ENCODE assay signal across 8 mouse cellular contexts in the genomic region with DNA sequence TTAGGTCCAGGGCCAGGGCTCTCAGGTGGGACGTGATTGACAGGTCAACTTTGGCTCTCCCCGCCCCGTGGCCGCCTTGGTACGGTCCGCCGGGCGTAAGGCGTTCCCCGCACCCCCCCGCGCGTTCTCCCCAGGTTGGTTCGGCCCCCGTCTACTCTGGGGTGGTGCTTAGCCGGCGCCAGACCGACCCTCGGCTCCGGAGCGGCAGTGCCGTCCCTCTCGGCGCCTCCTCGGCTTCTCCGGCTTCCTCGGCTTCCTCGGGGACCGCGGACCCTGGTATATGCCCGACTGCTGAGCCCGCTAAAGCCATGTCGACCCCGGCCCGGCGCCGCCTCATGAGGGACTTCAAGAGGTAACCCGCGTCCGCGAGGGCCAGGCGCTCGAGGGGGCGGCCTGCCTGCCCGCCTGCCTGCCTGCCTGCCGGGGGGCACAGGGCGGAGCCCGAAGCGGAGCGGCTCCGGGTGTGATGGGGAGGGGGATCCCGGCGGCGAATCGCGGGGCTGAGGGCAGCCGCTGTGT. TPM values are rescaled to one million over a fixed set of nuclear protein-coding genes. Genes with fewer than 3 reads are reported as not detected.
DNase-seq lines count a peak whose midpoint lies in the region; ATAC-seq and TF ChIP-seq lines count a peak whose summit lies in the region.

No protein-coding gene starts in this region.

- H3K27ac ChIP-seq in heart, embryonic 11.5 days (ENCODE audit: low read depth, low read length): peak overlapping the region; percentile 70
- peak overlapping the region; percentile 83 for H3K27ac ChIP-seq in kidney, embryonic 15.5 days
- peak overlapping the region; percentile 85 for H3K27ac ChIP-seq in limb, embryonic 15.5 days
- peak overlapping the region; percentile 62; the same call in 1 of the 2 replicates for H3K27ac ChIP-seq in midbrain, postnatal 0 days (ENCODE audit: low read depth, low read length)

- no peaks in the 10 kb centered on the region for H3K27me3 ChIP-seq in C2C12 (ENCODE audit: control insufficient read depth, insufficient read depth, insufficient read length)
- H3K27me3 ChIP-seq in heart, embryonic 11.5 days (ENCODE audit: control insufficient read depth, insufficient read depth, low read length): no peaks in the 10 kb centered on the region
- H3K27me3 ChIP-seq in kidney, embryonic 15.5 days: no peaks in the 10 kb centered on the region
- no peaks in the 10 kb centered on the region for H3K27me3 ChIP-seq in limb, embryonic 15.5 days
- no peaks in the 10 kb centered on the region for H3K27me3 ChIP-seq in midbrain, postnatal 0 days (ENCODE audit: insufficient read depth, low read length)

- peak overlapping the region; percentile 79 for H3K9ac ChIP-seq in heart, embryonic 11.5 days (ENCODE audit: low read depth, low read length)
- H3K9ac ChIP-seq in kidney, embryonic 15.5 days: peak overlapping the region; percentile 73
- H3K9ac ChIP-seq in limb, embryonic 15.5 days: peak overlapping the region; percentile 71
- peak overlapping the region; percentile 71 for H3K9ac ChIP-seq in midbrain, postnatal 0 days (replicated peaks; ENCODE audit: low read length, poor library complexity, severe bottlenecking)

- H3K9me3 ChIP-seq in heart, embryonic 11.5 days (replicated peaks; ENCODE audit: control insufficient read depth, low read length): no peaks in the 10 kb centered on the region
- no peaks in the 10 kb centered on the region for H3K9me3 ChIP-seq in kidney, embryonic 15.5 days (replicated peaks)
- H3K9me3 ChIP-seq in limb, embryonic 15.5 days: no peaks in the 10 kb centered on the region
- H3K9me3 ChIP-seq in midbrain, postnatal 0 days (ENCODE audit: low read length): no peaks in the 10 kb centered on the region

- no peaks in the 10 kb centered on the region for H3K4me1 ChIP-seq in heart, embryonic 11.5 days (ENCODE audit: control insufficient read depth, insufficient read depth, low read length)
- H3K4me1 ChIP-seq in kidney, embryonic 15.5 days: peaks cover 6% of the 10 kb centered on the region; the same call in 1 of the 2 replicates
- no peaks in the 10 kb centered on the region for H3K4me1 ChIP-seq in limb, embryonic 15.5 days
- H3K4me1 ChIP-seq in midbrain, postnatal 0 days (ENCODE audit: insufficient read depth, low read length): no peaks in the 10 kb centered on the region

- peak overlapping the region; percentile 41 for H3K4me3 ChIP-seq in C2C12 (ENCODE audit: insufficient read depth, poor library complexity, severe bottlenecking)
- H3K4me3 ChIP-seq in heart, embryonic 11.5 days (ENCODE audit: low read depth, low read length): peak overlapping the region; percentile 69
- H3K4me3 ChIP-seq in kidney, embryonic 15.5 days (replicated peaks): peak overlapping the region; percentile 70
- H3K4me3 ChIP-seq in limb, embryonic 15.5 days: peak overlapping the region; percentile 62
- H3K4me3 ChIP-seq in midbrain, postnatal 0 days (ENCODE audit: low read depth, low read length): peak overlapping the region; percentile 69

- H3ac ChIP-seq in C2C12 (ENCODE audit: control insufficient read depth, insufficient read length, low read depth): peak overlapping the region; percentile 91

- peak; percentile 99 for ATAC-seq in erythroblast, adult 5-6 weeks (replicated peaks; ENCODE audit: low FRiP score, poor library complexity, severe bottlenecking)
- peak; percentile 92 for ATAC-seq in heart, embryonic 11.5 days (replicated peaks; ENCODE audit: insufficient number of reproducible peaks, low FRiP score, low TSS enrichment)
- peak; percentile 97 for ATAC-seq in kidney, embryonic 15.5 days (replicated peaks; ENCODE audit: low FRiP score)
- ATAC-seq in limb, embryonic 15.5 days (ENCODE audit: insufficient number of reproducible peaks, low FRiP score, low TSS enrichment, low read depth): peak; percentile 92
- peak; percentile 97 for ATAC-seq in midbrain, postnatal 0 days (ENCODE audit: low FRiP score)

- peak overlapping the region; percentile 67 for H3K4me2 ChIP-seq in heart, embryonic 11.5 days
- H3K4me2 ChIP-seq in kidney, embryonic 15.5 days: peak overlapping the region; percentile 63
- peak overlapping the region; percentile 49 for H3K4me2 ChIP-seq in limb, embryonic 15.5 days
- peak overlapping the region; percentile 60 for H3K4me2 ChIP-seq in midbrain, postnatal 0 days (ENCODE audit: low read depth, low read length, poor library complexity, severe bottlenecking)

- peaks cover 7% of the 10 kb centered on the region for H3K79me3 ChIP-seq in C2C12 (ENCODE audit: low read depth)

- peaks cover 5% of the 10 kb centered on the region for H3K36me3 ChIP-seq in C2C12 (ENCODE audit: control insufficient read depth, insufficient read depth)
- H3K36me3 ChIP-seq in heart, embryonic 11.5 days (ENCODE audit: control insufficient read depth, insufficient read depth, low read length): no peaks in the 10 kb centered on the region
- peaks cover 9% of the 10 kb centered on the region; the same call in 1 of the 2 replicates for H3K36me3 ChIP-seq in kidney, embryonic 15.5 days
- no peaks in the 10 kb centered on the region for H3K36me3 ChIP-seq in limb, embryonic 15.5 days
- H3K36me3 ChIP-seq in midbrain, postnatal 0 days (ENCODE audit: insufficient read depth, low read length): no peaks in the 10 kb centered on the region

- 10% methylated on average over 55 of the region's 57 CpGs for WGBS in heart, embryonic 11.5 days (ENCODE audit: insufficient replicate concordance)
- WGBS in kidney, embryonic 15.5 days: 14% methylated on average over 52 of the region's 57 CpGs
- 17% methylated on average over 57 of the region's 57 CpGs for whole genome bisulfite sequencing in limb, embryonic 15.5 days
- WGBS in midbrain, postnatal 0 days: 11% methylated on average over 57 of the region's 57 CpGs

- peaks cover 21% of the 10 kb centered on the region for H3K79me2 ChIP-seq in C2C12 (ENCODE audit: control insufficient read depth, insufficient read depth)

- TF ChIP-seq CTCF in C2C12 (IDR thresholded peaks at IDR 0.05; ENCODE audit: control insufficient read depth, insufficient read depth, insufficient read length): no peak
- TF ChIP-seq CTCF in midbrain, postnatal 0 days (IDR thresholded peaks at IDR 0.05): no peak

- peak; percentile 92 for DNase-seq in brain, adult 2 months (ENCODE audit: low read depth, low spot score)
- DNase-seq in midbrain, postnatal 0 days (ENCODE audit: low spot score): peak; percentile 81
- DNase-seq in spleen, postnatal 10 days (ENCODE audit: low spot score in 2 of 2): peak; percentile 84 to 93

TF ChIP-seq in C2C12, 6 proteins besides CTCF, POLR2A, EP300 and RAD21:
- TF ChIP-seq MYOG (IDR thresholded peaks at IDR 0.05; ENCODE audit: control insufficient read depth, extremely low read depth, insufficient read length): no peak
TF ChIP-seq in C2C12: peak in this region for 0.

RNA-seq across cellular contexts. Expression of a gene that starts 0.3 kb away (rescaled TPM):
- 6.3 TPM for polyA plus RNA-seq in C2C12 (2012; fragmentation: generic; extraction: Trizol)
- 9.2 and 22.2 TPM in 2 replicates for total RNA-seq in erythroblast, adult 5-6 weeks (2015; ENCODE audit: low replicate concordance)
- total RNA-seq in erythroblast, adult 5-6 weeks (2017; ENCODE audit: low replicate concordance): 17.7 and 23.5 TPM in 2 replicates
- polyA plus RNA-seq in heart, embryonic 11.5 days (2014; fragmentation: Nextera tagmentation; extraction: Ambion mirVana): 23.4 and 27.9 TPM in 2 replicates
- polyA plus RNA-seq in kidney, embryonic 15.5 days (2015; fragmentation: Nextera tagmentation; extraction: Ambion mirVana): 30.9 and 32.9 TPM in 2 replicates
- 30.4 and 31.7 TPM in 2 replicates for polyA plus RNA-seq in limb, embryonic 15.5 days (2015; fragmentation: Nextera tagmentation; extraction: Ambion mirVana)
- total RNA-seq in midbrain, postnatal 0 days (2014; rRNA removed): 22.0 and 28.6 TPM in 2 replicates
- polyA plus RNA-seq in midbrain, postnatal 0 days (2015; fragmentation: Nextera tagmentation; extraction: Ambion mirVana): 16.9 and 18.8 TPM in 2 replicates

RNA-seq across cellular contexts. Expression of a gene that starts 0.5 kb away (rescaled TPM):
- 64.8 TPM for polyA plus RNA-seq in C2C12 (2012; fragmentation: generic; extraction: Trizol)
- total RNA-seq in erythroblast, adult 5-6 weeks (2015; ENCODE audit: low replicate concordance): 16.7 and 39.9 TPM in 2 replicates
- total RNA-seq in erythroblast, adult 5-6 weeks (2017; ENCODE audit: low replicate concordance): 4.3 and 19.9 TPM in 2 replicates
- polyA plus RNA-seq in heart, embryonic 11.5 days (2014; fragmentation: Nextera tagmentation; extraction: Ambion mirVana): 125 and 126 TPM in 2 replicates
- 103 and 118 TPM in 2 replicates for polyA plus RNA-seq in kidney, embryonic 15.5 days (2015; fragmentation: Nextera tagmentation; extraction: Ambion mirVana)
- polyA plus RNA-seq in limb, embryonic 15.5 days (2015; fragmentation: Nextera tagmentation; extraction: Ambion mirVana): 114 and 121 TPM in 2 replicates
- total RNA-seq in midbrain, postnatal 0 days (2014; rRNA removed): 39.4 and 40.4 TPM in 2 replicates
- 110 and 123 TPM in 2 replicates for polyA plus RNA-seq in midbrain, postnatal 0 days (2015; fragmentation: Nextera tagmentation; extraction: Ambion mirVana)

RNA-seq across cellular contexts. Expression of a gene that starts 28.5 kb away (rescaled TPM):
- polyA plus RNA-seq in C2C12 (2012; fragmentation: generic; extraction: Trizol): 4.3 TPM
- 3.1 and 8.5 TPM in 2 replicates for total RNA-seq in erythroblast, adult 5-6 weeks (2015; ENCODE audit: low replicate concordance)
- total RNA-seq in erythroblast, adult 5-6 weeks (2017; ENCODE audit: low replicate concordance): 0.34 and 3.9 TPM in 2 replicates
- polyA plus RNA-seq in heart, embryonic 11.5 days (2014; fragmentation: Nextera tagmentation; extraction: Ambion mirVana): 1.1 and 1.3 TPM in 2 replicates
- polyA plus RNA-seq in kidney, embryonic 15.5 days (2015; fragmentation: Nextera tagmentation; extraction: Ambion mirVana): 1.3 and 1.7 TPM in 2 replicates
- 1.2 and 1.3 TPM in 2 replicates for polyA plus RNA-seq in limb, embryonic 15.5 days (2015; fragmentation: Nextera tagmentation; extraction: Ambion mirVana)
- 23.7 and 24.0 TPM in 2 replicates for total RNA-seq in midbrain, postnatal 0 days (2014; rRNA removed)
- 15.4 and 15.5 TPM in 2 replicates for polyA plus RNA-seq in midbrain, postnatal 0 days (2015; fragmentation: Nextera tagmentation; extraction: Ambion mirVana)

Comparison
In these comparisons a context has a peak if more than half of its experiments do, and no peak if none do; other contexts are left out.
1. Peak in every context shown above with its lines: DNase-seq, ATAC-seq, H3K4me3 ChIP-seq and H3K27ac ChIP-seq.